Mouse (Mus musculus) lung, adult 2 months (tissue): ENCODE data around the gene Fabp6. TPM values are rescaled to one million over a fixed set of nuclear protein-coding genes. Genes with fewer than 3 reads are reported as not detected.

Experiments
- DNase-seq: peaks from one replicate; pipeline ENCODE4 v3.0.0; 2022
- H3K4me1 ChIP-seq: fragments of 200-500 bp; 2 replicates; pipeline ENCODE4 v1.6.1; 2011; ENCODE audit warnings: low read length; ENCODE audit not compliant: control insufficient read depth, insufficient read depth
- H3K4me3 ChIP-seq: fragments of 200-500 bp; replicated peaks from 2 replicates; pipeline ENCODE3; 2011; ENCODE audit warnings: low read depth, mild to moderate bottlenecking, control low read depth, low read length; ENCODE audit errors: extremely low read depth
- CTCF ChIP-seq: fragments of 200-500 bp; IDR thresholded peaks from 2 replicates; pipeline ENCODE4 v1.5.1; 2011; ENCODE audit warnings: mild to moderate bottlenecking, low read length, control low read depth; ENCODE audit not compliant: insufficient read depth
- POLR2A ChIP-seq: fragments of 200-500 bp; IDR thresholded peaks from 2 replicates; pipeline ENCODE4 v1.6.1; 2011; ENCODE audit warnings: low read depth, mild to moderate bottlenecking, control low read depth, low read length, borderline replicate concordance; ENCODE audit errors: extremely low read depth
- WGBS: fragments of 180-500 bp; shearing (Covaris S2); methylation state at CpG from one replicate; pipeline ENCODE4 v1.1.7; 2018; 5-methylcytosine and 5-hydroxymethylcytosine counted together
- polyA plus RNA-seq: library from polyadenylated mRNA; depleted of rRNA; stranded (reverse); fragments of >200 nt; gene quantifications from 2 replicates; pipeline ENCODE4 v1.2.3, GENCODE M21; 2012; rRNA removed

Gene Fabp6
- 0.34 TPM in 1 of 2 replicates, not detected in the other for polyA plus RNA-seq

DNA sequence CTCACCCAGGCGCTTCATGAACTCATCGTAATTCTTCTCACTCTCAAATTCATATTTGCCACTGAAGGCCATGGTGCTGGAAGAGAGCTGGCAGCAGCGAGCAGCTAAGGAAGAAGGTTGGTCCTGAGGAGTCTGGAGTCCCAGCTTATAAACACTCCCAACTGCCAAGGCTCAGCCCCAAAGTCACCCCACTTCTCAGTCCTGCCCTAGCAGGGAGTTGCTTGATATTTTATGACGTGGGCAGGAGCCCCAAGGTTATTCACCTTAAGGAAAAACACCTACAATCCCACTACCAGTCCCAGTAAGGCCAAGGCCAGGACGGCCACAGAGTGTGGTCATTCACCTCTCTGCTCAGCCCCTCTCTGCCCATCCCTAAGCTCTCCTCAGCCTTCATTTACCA lies at the start of gene Fabp6:
TSS of gene Fabp6 (minus strand) at position 101 of the 400 bp plus-strand sequence.
- Histone ChIP-seq H3K4me3 (no peak within 1 kb of the TSS), H3K4me1 (no peaks in the 10 kb centered on the region)
- no peak for DNase-seq
- TF ChIP-seq CTCF (no peak), POLR2A (no peak)
- 87% methylated on average over 5 of the region's 5 CpGs for WGBS

DNA sequence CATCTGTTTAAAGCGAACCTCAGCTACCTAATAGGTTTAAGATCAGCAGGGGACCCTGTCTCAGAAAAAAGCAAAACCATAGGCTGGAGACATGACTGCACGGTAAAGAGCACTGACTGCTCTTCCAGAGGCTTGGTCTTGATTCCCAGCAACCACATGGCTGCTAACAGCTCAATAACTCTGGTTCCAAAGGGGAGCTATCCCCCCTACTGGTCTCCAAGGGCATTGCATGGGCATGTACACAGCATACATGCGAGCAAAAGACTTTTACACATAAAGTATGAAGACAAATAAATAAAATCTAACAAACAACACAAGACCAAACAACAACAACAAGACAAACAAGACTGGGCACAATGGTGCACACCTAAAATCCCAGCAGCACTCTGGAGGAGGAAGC lies 43.9 kb upstream of the Fabp6 start:
- TF ChIP-seq CTCF (no peak), POLR2A (no peak)
- 93% methylated on average over 3 of the region's 3 CpGs for WGBS
- H3K4me3 ChIP-seq = no peak overlapping the region
- DNase-seq = no peak
- H3K4me1 ChIP-seq = peaks cover 5% of the 10 kb centered on the region; the same call in 1 of the 2 replicates

DNA sequence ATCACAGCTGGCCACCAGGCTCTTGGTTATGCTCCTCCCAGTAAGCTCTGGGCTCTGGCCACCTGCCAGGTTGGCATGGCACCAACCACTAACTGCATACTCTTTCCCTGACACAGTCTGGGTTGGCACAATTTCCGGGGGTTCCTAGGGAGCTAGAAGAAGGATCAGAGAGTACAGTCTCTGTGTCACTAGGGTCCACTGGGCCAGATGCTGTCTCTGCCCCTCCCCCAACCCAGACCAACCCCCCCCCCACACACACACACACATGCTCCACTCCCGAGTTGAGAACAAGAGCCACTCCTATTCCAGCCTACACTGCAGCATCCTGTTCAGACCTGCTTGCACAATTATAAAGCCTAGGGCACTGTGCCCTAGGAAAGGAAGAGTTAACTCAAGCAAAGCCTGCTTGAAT lies 41.8 kb upstream of the Fabp6 start:
- DNase-seq = peak; percentile 81
- TF ChIP-seq CTCF (no peak), POLR2A (no peak)
- 2% methylated on average over 2 of the region's 2 CpGs for WGBS
- H3K4me1 ChIP-seq = peaks cover 5% of the 10 kb centered on the region; the same call in 1 of the 2 replicates
- no peak overlapping the region for H3K4me3 ChIP-seq

DNA sequence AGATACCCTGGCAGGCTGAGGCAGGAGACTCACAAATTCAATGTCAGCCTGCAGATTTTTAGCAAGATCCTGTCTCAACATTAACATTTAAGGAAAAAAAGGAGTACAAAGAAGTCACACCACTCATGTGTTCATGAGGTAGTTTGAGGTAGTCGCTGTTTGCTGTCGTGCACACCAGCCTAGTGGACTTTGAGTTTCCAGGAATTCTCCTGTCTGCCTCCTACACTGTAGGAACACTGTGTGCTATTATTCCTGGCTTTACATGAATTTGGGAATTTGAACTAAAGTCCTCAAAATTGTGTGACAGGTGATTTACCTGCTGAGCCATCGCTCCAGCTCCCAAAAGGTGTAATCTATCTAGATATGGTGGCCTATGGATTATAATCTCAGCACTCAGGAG lies 37.1 kb upstream of the Fabp6 start:
- H3K4me3 ChIP-seq = no peak overlapping the region
- TF ChIP-seq CTCF = no peak
- TF ChIP-seq POLR2A = no peak
- peaks cover 7% of the 10 kb centered on the region; the same call in 1 of the 2 replicates for H3K4me1 ChIP-seq
- no peak for DNase-seq
- 92% methylated on average over 3 of the region's 3 CpGs for WGBS

DNA sequence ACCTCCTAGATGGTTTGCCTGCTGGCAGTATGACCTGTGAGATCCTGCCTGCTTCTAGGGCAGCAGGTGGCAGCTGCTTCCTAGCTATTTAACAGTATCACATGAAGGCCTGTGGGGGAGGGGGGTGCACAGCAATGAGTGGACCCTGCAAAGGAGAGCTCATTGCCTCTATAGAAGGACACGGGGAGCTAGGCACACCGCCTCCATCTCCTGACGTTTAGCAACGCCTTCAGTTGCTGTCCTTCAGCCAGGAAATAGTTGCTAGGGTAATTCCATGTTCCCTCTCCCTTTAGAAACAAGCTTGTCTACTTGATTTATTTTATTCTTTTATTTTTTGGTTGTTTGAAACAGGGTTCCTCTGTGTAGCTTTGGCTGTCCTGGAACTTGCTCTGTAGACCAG lies 35.4 kb upstream of the Fabp6 start:
- TF ChIP-seq CTCF (no peak), POLR2A (no peak)
- DNase-seq = no peak
- Histone ChIP-seq H3K4me1 (peaks cover 5% of the 10 kb centered on the region), H3K4me3 (no peak overlapping the region)
- 65% methylated on average over 4 of the region's 4 CpGs for WGBS

DNA sequence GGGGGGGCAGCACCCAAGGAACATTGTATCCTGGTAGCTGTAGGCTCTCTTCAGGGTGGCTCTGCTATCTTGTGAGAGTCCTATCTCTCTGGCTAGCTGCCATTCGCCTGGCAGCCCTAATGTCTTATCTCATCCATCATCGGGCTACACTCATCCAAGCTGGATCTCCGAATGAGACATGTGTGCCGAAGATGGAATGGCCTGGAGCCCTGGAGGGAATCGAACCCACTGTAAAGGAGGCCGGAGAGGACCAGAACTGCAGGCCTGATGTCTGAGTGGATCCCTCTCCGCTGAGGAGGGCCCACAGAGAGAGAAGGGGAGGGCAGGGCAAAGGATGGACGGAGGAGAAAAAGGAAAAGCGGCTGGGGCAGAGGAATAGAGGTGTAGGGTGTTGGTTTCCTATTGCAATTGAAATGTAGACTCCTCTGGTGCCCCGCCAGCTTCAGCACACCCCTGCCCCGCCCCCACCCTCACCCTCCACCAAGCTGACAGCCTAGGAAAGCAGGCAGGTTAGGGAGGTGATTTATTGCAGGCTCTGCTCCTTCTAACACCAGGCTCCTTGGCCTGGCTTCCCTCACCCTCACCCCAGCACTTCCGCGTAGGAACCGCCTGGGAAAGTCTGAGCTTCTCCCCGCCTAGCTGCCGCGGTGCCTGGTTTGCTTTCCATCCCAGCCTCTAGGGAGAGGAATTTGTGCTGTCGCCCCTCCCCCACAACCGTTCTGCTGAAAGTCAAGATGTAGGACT lies 32.5 kb upstream of the Fabp6 start:
- no peak for TF ChIP-seq CTCF
- no peak overlapping the region for H3K4me3 ChIP-seq
- DNase-seq = peak; percentile 35
- 16% methylated on average over 19 of the region's 19 CpGs for WGBS
- H3K4me1 ChIP-seq = peaks cover 5% of the 10 kb centered on the region

DNA sequence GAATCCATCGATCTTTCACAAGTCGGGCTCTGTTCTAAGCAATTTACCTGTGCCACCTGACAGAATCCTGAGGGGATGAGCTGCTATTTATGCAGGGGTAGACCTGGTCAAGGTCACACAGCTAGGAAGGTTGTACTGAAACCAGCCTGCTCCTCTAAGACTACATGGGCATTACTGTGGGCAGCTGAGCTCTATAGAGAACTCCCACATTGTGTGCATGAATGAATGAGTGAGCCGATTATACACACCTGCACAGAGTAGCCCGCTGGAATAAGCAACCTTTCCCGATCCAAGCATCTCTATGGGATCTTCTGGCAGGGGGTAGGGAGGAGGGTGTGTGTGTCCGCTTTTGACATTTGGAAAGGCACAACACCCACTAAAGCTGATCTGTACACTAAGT lies 31.8 kb upstream of the Fabp6 start:
- DNase-seq = no peak
- WGBS = 72% methylated on average over 6 of the region's 6 CpGs
- Histone ChIP-seq H3K4me3 (no peak overlapping the region), H3K4me1 (peaks cover 5% of the 10 kb centered on the region)
- no peak for TF ChIP-seq CTCF
- no peak for TF ChIP-seq POLR2A

DNA sequence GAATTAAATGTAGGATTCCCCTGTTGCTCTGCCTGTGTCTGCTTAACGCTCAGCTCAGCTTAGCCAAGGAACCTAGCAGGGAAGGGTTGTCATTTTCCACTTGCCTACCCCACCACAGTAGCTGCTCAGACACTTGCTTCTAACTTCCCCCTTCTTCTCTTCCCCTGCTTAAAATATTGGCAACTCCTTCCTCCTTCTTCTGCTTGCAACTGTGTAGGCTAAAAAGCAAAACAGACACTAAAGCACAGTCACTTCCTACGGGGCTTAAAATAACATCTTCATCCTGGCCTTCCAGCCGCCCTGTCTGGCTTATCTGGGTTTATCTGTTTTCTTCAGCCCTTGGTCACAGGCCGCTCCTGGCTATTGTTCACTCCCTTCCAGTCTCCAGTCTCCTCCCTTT lies 31.2 kb upstream of the Fabp6 start:
- 31% methylated on average over 4 of the region's 4 CpGs for WGBS
- TF ChIP-seq POLR2A (no peak), CTCF (no peak)
- H3K4me1 ChIP-seq = peaks cover 5% of the 10 kb centered on the region
- no peak overlapping the region for H3K4me3 ChIP-seq
- no peak for DNase-seq

DNA sequence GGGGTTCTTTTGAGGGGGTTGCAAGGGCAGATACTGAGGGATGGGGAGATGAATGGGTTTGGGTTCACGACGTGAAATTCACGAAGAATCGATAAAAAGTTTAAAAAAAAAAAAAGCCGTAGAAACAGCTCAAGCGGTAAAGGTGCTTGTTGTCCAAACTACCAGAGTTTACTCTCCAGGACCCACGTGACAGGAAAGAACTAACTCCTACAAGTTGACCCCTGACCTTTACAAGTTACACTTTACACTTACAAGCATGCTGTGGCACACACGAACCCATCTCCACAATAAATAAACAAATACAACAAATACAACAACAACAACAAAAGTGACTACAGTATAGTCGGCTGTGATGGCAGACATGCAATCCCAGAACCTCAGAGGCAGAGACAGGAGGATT lies 30.3 kb upstream of the Fabp6 start:
- H3K4me3 ChIP-seq = no peak overlapping the region
- no peak for DNase-seq
- no peak for TF ChIP-seq CTCF
- no peak for TF ChIP-seq POLR2A
- 88% methylated on average over 9 of the region's 9 CpGs for WGBS
- peaks cover 5% of the 10 kb centered on the region for H3K4me1 ChIP-seq

DNA sequence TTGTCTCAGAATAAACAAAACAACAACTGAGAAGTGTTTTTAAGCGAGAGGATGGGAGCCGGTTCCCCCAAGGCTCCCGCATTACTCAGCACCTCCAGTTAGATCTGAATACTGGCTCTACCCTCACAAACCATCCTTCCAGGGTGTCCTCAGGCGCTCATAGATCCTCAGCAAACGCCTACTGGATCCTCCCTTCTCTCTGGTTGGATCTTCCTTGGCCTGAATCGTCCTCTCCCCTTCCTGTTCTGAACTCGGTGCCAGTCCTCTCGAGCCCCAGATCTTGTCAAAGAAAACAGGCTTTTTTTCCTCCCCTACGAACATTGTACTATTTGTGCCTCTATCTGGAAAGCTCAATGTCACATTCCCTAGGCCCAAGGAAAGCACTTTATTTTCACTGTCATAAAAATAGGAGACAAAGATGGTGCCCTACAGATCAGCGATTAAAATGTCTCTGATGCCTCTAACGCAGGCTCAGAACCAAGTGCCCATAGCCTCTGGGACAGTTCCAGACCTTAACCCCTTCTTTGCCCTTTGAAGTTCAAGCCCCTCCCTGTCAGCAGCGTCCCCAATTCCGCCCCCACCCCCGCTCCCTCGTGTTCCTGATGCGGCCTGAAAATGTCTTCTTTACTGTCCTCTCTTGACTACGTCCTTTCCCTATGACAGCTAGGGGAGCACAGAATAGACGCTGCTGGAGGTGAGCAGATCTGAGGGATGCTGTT lies 25.7 kb upstream of the Fabp6 start:
- Histone ChIP-seq H3K4me3 (no peak overlapping the region), H3K4me1 (no peaks in the 10 kb centered on the region; the same call in 1 of the 2 replicates)
- DNase-seq = no peak
- WGBS = 41% methylated on average over 18 of the region's 18 CpGs
- TF ChIP-seq POLR2A (no peak), CTCF (no peak)
